Mouse (Mus musculus): ENCODE data around the gene Sin3a. TPM values are rescaled to one million over a fixed set of nuclear protein-coding genes. Genes with fewer than 3 reads are reported as not detected.

The Sin3a gene
- total RNA-seq, 1 experiment from 2014 or later = 124 TPM

GRCm38 (mm10) chr9:57130577-57131433 is 59.0 kb downstream of the Sin3a start, which contains the start of gene Man2c1:
Man2c1 (plus strand) TSS chr9:57130690.
- peak; percentile 92 for ATAC-seq (ENCODE audit: extremely low read depth, insufficient number of reproducible peaks, low FRiP score, poor library complexity, severe bottlenecking)

- ATAC-seq (ENCODE audit: extremely low read depth, insufficient number of reproducible peaks, low FRiP score, poor library complexity, severe bottlenecking) = no peak
Observed at GRCm38 (mm10) chr9:57137246-57137645, 65.4 kb downstream of the Sin3a start.

GRCm38 (mm10) chr9:57137777-57138176 is 65.9 kb downstream of the Sin3a start:
- ATAC-seq (ENCODE audit: extremely low read depth, insufficient number of reproducible peaks, low FRiP score, poor library complexity, severe bottlenecking) = no peak

- ATAC-seq (ENCODE audit: extremely low read depth, insufficient number of reproducible peaks, low FRiP score, poor library complexity, severe bottlenecking) = no peak
Observed at GRCm38 (mm10) chr9:57138507-57138906, 66.7 kb downstream of the Sin3a start.

GRCm38 (mm10) chr9:57139110-57139509 is 67.3 kb downstream of the Sin3a start:
- no peak for ATAC-seq (ENCODE audit: extremely low read depth, insufficient number of reproducible peaks, low FRiP score, poor library complexity, severe bottlenecking)

- no peak for ATAC-seq (ENCODE audit: extremely low read depth, insufficient number of reproducible peaks, low FRiP score, poor library complexity, severe bottlenecking)
Observed at GRCm38 (mm10) chr9:57139571-57139970, 67.7 kb downstream of the Sin3a start.

GRCm38 (mm10) chr9:57141417-57142353 is 69.8 kb downstream of the Sin3a start:
- ATAC-seq (ENCODE audit: extremely low read depth, insufficient number of reproducible peaks, low FRiP score, poor library complexity, severe bottlenecking) = no peak

- ATAC-seq (ENCODE audit: extremely low read depth, insufficient number of reproducible peaks, low FRiP score, poor library complexity, severe bottlenecking) = no peak
Observed at GRCm38 (mm10) chr9:57143212-57143611, 71.4 kb downstream of the Sin3a start.

GRCm38 (mm10) chr9:57144830-57145229 is 73.0 kb downstream of the Sin3a start:
- no peak for ATAC-seq (ENCODE audit: extremely low read depth, insufficient number of reproducible peaks, low FRiP score, poor library complexity, severe bottlenecking)

- no peak for ATAC-seq (ENCODE audit: extremely low read depth, insufficient number of reproducible peaks, low FRiP score, poor library complexity, severe bottlenecking)
Observed at GRCm38 (mm10) chr9:57146451-57147066, 74.7 kb downstream of the Sin3a start.

- no peak for ATAC-seq (ENCODE audit: extremely low read depth, insufficient number of reproducible peaks, low FRiP score, poor library complexity, severe bottlenecking)
Observed at GRCm38 (mm10) chr9:57147205-57148143, 75.6 kb downstream of the Sin3a start.

GRCm38 (mm10) chr9:57148144-57148878 is 76.5 kb downstream of the Sin3a start, which contains the start of gene Neil1:
Neil1 (minus strand) TSS chr9:57148305.
- peak; percentile 87 for ATAC-seq (ENCODE audit: extremely low read depth, insufficient number of reproducible peaks, low FRiP score, poor library complexity, severe bottlenecking)

- ATAC-seq (ENCODE audit: extremely low read depth, insufficient number of reproducible peaks, low FRiP score, poor library complexity, severe bottlenecking) = no peak
Observed at GRCm38 (mm10) chr9:57149021-57149420, 77.2 kb downstream of the Sin3a start.

GRCm38 (mm10) chr9:57150192-57150591 is 78.4 kb downstream of the Sin3a start:
- no peak for ATAC-seq (ENCODE audit: extremely low read depth, insufficient number of reproducible peaks, low FRiP score, poor library complexity, severe bottlenecking)

GRCm38 (mm10) chr9:57152331-57152730 is 80.5 kb downstream of the Sin3a start:
- ATAC-seq (ENCODE audit: extremely low read depth, insufficient number of reproducible peaks, low FRiP score, poor library complexity, severe bottlenecking) = no peak

GRCm38 (mm10) chr9:57156383-57156782 is 84.5 kb downstream of the Sin3a start:
- no peak for ATAC-seq (ENCODE audit: extremely low read depth, insufficient number of reproducible peaks, low FRiP score, poor library complexity, severe bottlenecking)

- no peak for ATAC-seq (ENCODE audit: extremely low read depth, insufficient number of reproducible peaks, low FRiP score, poor library complexity, severe bottlenecking)
Observed at GRCm38 (mm10) chr9:57156823-57157222, 85.0 kb downstream of the Sin3a start.

Measured in neutrophil, adult 5-6 weeks (primary cell).